7 mouse cellular contexts compared by ENCODE assay signal in the genomic region with DNA sequence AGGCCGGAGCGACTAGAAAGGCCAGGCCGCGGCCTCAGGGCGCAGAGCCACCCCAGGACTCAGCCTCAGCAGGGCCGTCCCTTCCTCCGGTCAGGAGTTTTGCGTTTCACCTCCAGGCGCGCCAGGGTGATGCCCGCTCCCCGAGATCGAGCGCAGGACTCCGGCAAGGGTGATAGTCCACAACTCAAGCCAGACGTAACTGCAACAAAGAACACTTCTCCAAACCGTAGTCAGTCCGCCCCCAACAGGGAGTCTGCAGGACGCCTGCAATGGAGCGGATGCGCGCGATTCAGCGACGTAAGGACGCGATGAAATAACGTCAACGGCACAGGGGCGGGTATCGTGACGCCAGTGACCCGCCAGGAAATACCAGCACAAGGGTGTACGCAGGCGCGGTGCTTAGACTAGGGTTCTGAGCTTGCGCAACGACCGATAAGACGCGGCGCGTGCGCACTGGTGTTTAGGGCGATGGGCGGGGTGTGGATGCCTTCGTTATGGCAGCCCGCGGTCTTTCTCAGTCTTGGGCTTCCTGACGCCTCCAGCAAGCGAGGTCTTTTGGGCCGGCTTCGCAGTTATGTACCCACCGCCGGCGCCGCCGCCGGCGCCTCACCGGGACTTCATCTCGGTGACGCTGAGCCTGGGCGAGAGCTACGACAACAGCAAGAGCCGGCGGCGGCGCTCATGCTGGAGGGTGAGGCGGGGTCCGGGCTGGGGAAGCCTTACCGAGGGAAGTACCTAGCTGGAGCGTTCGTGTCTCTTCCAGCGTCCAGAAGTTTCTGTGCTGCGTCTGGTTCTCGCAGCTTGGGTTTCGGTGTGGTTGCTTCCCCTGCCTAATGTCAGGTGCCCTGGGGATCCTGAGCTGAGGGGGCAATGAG. TPM values are rescaled to one million over a fixed set of nuclear protein-coding genes. Genes with fewer than 3 reads are reported as not detected.
A peak's percentile ranks its signal among the peaks of the same experiment; 100 is the strongest.
DNase-seq lines count a peak whose midpoint lies in the region; ATAC-seq lines count a peak whose summit lies in the region.

A gene (plus strand): TSS at position 53 of the 875 bp plus-strand sequence.

- H3K27ac ChIP-seq in intestine, embryonic 16.5 days (ENCODE audit: low read length): peak within 1 kb of the TSS; percentile 88
- H3K27ac ChIP-seq in midbrain, embryonic 11.5 days (ENCODE audit: low read depth, low read length): peak within 1 kb of the TSS; percentile 73

- H3K4me1 ChIP-seq in intestine, embryonic 16.5 days (ENCODE audit: control insufficient read depth, insufficient read depth, low read length): peaks cover 13% of the 10 kb centered on the region
- peaks cover 7% of the 10 kb centered on the region for H3K4me1 ChIP-seq in midbrain, embryonic 11.5 days (ENCODE audit: control insufficient read depth, insufficient read depth, low read length)

- 0 out of 2 replicates have a peak, but pooled peaks cover 4% of the 10 kb centered on the region for H3K36me3 ChIP-seq in intestine, embryonic 16.5 days (ENCODE audit: control insufficient read depth, insufficient read depth, low read length)
- H3K36me3 ChIP-seq in midbrain, embryonic 11.5 days (ENCODE audit: control insufficient read depth, insufficient read depth, low read length): peaks cover 13% of the 10 kb centered on the region

- no peaks in the 10 kb centered on the region for H3K9me3 ChIP-seq in intestine, embryonic 16.5 days (ENCODE audit: control insufficient read depth, low read length)
- no peaks in the 10 kb centered on the region for H3K9me3 ChIP-seq in midbrain, embryonic 11.5 days (ENCODE audit: control insufficient read depth, low read length)

- no peaks in the 10 kb centered on the region for H3K27me3 ChIP-seq in intestine, embryonic 16.5 days (replicated peaks; ENCODE audit: control insufficient read depth, insufficient read depth, low read length)
- H3K27me3 ChIP-seq in midbrain, embryonic 11.5 days (ENCODE audit: control insufficient read depth, insufficient read depth, low read length): no peaks in the 10 kb centered on the region

- intact Hi-C loops in left cerebral cortex, postnatal 36 days (cut with DNase I): loop anchor here (5.0 kb wide), 1 partner anchor 60 kb away; a partner anchor contains a TSS

- peak; percentile 99 for DNase-seq in adrenal gland, adult 8-10 months
- peak; percentile 98 for DNase-seq in embryo, embryonic 9.5 days (ENCODE audit: extremely low spot score)
- DNase-seq in gastrocnemius, postnatal 4 days (ENCODE audit: low spot score in 2 of 2): peak; percentile 97 to 100
- peak; percentile 100 for DNase-seq in left cerebral cortex, postnatal 36 days (ENCODE audit: low spot score in 2 of 2)
- DNase-seq in midbrain, embryonic 11.5 days (ENCODE audit: low spot score, missing footprints): peak; percentile 100
- peak; percentile 99 for DNase-seq in skeletal muscle tissue, adult 2 months (ENCODE audit: low read depth, low spot score)

- under 1% methylated on average over 78 of the region's 78 CpGs for WGBS in intestine, embryonic 16.5 days
- WGBS in midbrain, embryonic 11.5 days: under 1% methylated on average over 78 of the region's 78 CpGs

- peak within 1 kb of the TSS; percentile 96 for H3K9ac ChIP-seq in intestine, embryonic 16.5 days (ENCODE audit: low read depth, low read length)
- H3K9ac ChIP-seq in midbrain, embryonic 11.5 days (ENCODE audit: low read length): peak within 1 kb of the TSS; percentile 87

- peak within 1 kb of the TSS; percentile 97 for H3K4me3 ChIP-seq in intestine, embryonic 16.5 days (ENCODE audit: low read length)
- peak within 1 kb of the TSS; percentile 90 for H3K4me3 ChIP-seq in midbrain, embryonic 11.5 days (ENCODE audit: low read depth, low read length)

- peak within 1 kb of the TSS; percentile 85 for H3K4me2 ChIP-seq in intestine, embryonic 16.5 days (ENCODE audit: low read depth, low read length)
- H3K4me2 ChIP-seq in midbrain, embryonic 11.5 days: peak within 1 kb of the TSS; percentile 90

- peak; percentile 99 for ATAC-seq in intestine, embryonic 16.5 days
- ATAC-seq in midbrain, embryonic 11.5 days (ENCODE audit: low FRiP score): peak; percentile 99

RNA-seq across cellular contexts. Expression of the gene that starts here (rescaled TPM):
- total RNA-seq in adrenal gland, adult 8-10 months (2022): 10 to 100 TPM; 66.5 to 71.9 (median 67.6) TPM
- 10 to 100 TPM; 36.5 to 40.2 TPM for total RNA-seq in gastrocnemius, postnatal 4 days (2021)
- polyA plus RNA-seq in intestine, embryonic 16.5 days (2015; fragmentation: Nextera tagmentation; extraction: Ambion mirVana): 36.7 and 43.2 TPM in 2 replicates
- total RNA-seq in left cerebral cortex, postnatal 36 days (2021): 10 to 100 TPM; 57.0 to 63.7 TPM
- polyA plus RNA-seq in midbrain, embryonic 11.5 days (2014; fragmentation: Nextera tagmentation; extraction: Ambion mirVana): 87.2 and 88.1 TPM in 2 replicates

Comparison
In these comparisons a context has a peak if more than half of its experiments do, and no peak if none do; other contexts are left out.
1. Peak in every context shown above with its lines: DNase-seq, ATAC-seq, H3K4me3 ChIP-seq and H3K27ac ChIP-seq.